Mouse (Mus musculus) liver, embryonic 14.5 days (tissue): ENCODE results near the gene Bcl10.

Source experiments
- CTCF ChIP-seq: IDR thresholded peaks from 2 replicates; pipeline ENCODE4 v1.5.1; 2016; ENCODE audit warnings: antibody characterized with exemption, low read depth, control low read depth
- EP300 ChIP-seq: IDR thresholded peaks from 2 replicates; pipeline ENCODE4 v1.6.1; 2016; ENCODE audit warnings: antibody characterized with exemption, low read depth

DNA sequence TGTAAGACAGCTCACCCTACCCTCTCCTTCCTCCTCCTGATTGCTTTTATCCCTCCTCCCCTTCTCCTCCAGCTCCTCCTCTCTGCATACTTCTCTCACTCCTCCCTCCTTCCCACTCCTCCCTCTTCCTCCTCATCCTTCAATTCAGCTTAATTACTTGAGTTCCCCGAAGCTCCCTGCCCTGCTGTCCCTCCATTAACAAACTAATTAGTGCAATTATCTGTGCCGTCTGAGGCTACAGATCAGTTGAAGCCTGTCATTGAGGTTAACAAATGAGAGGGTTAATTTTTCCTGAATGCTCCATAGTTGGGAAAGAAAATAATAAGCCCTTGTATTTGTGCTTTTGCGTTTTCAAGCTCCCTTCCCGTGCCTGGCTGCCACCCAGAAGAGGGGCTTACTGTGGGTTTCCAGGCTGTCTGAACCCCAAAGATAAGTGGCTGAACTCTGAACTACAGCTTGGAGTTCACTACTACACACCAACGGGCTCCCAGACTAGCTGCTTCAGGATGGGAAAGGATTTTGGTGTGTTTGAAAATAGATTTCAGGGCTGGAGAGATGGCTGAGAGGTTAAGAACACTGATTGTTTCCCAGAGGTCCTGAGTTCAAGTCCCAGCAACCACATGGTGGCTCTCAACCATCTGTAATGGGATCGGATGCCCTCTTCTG, 25.1 kb downstream of the Bcl10 start:
- no peak for TF ChIP-seq CTCF
- no peak for TF ChIP-seq EP300
